In the genomic region with DNA sequence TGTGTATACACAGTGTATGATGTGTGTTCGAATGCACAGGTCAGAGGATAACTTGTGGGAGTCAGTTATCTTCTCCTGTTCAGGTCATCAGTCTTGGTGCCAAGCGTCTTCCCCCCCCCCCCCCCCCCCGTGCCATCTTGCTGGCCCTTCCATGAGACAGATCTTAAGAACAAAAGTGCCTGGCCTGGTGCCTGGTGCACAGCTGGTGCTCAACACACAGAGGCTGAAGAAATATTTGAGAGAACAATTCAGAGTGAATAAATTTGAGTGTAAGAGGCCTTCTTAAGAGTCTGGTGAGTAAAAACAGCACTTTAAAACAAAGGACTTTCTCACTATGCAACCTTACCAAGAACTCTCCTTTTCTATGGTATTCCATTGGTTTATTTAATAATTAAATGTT, we compare ENCODE assay signal across 15 mouse cellular contexts.
"Had no signal": no experiment of that assay in that cellular context is flagged by ENCODE, and none has a peak within 500 bp of the region (broad histone marks: within the 10 kb centered on the region; RNA-seq: fewer than 3 reads in every experiment).

No protein-coding gene starts in this region.

- H3K4me2 ChIP-seq: limb, embryonic 13.5 days; neural tube, embryonic 15.5 days had no signal

- H3K27ac ChIP-seq: kidney, postnatal 0 days; limb, embryonic 13.5 days; liver, embryonic 14.5 days; midbrain, embryonic 10.5 days; neural tube, embryonic 15.5 days had no signal

- DNase-seq: kidney, adult 11 months; kidney, adult 9 months; kidney, postnatal 36 days; layer of hippocampus, adult 9-11 months; layer of hippocampus, postnatal 36 days; right cerebral cortex, adult 18-20 months; right cerebral cortex, postnatal 25 days; thymus, adult 18-20 months; thymus, postnatal 14 days had no signal

- H3K9ac ChIP-seq: limb, embryonic 13.5 days; liver, embryonic 14.5 days; neural tube, embryonic 15.5 days had no signal

- H3K9me3 ChIP-seq: limb, embryonic 13.5 days; midbrain, embryonic 10.5 days; neural tube, embryonic 15.5 days had no signal

- H3K36me3 ChIP-seq: limb, embryonic 13.5 days; neural tube, embryonic 15.5 days had no signal

- H3K4me3 ChIP-seq: limb, embryonic 13.5 days; midbrain, embryonic 10.5 days; myocyte; neural tube, embryonic 15.5 days had no signal

- H3K27me3 ChIP-seq: limb, embryonic 13.5 days had no signal
